Mouse (Mus musculus) ES-Bruce4 (cell line): ENCODE results near the gene Gapdhs.

Experiments
- CTCF ChIP-seq: IDR thresholded peaks from one replicate; pipeline ENCODE4 v1.8.1; 2011; ENCODE audit warnings: low read depth, low read length
- POLR2A ChIP-seq: IDR thresholded peaks from one replicate; pipeline ENCODE4 v1.8.1; 2011; ENCODE audit warnings: low read length; ENCODE audit not compliant: insufficient read depth

GRCm38 (mm10) chr7:30706214-30706882, 37.1 kb downstream of the Gapdhs start:
- TF ChIP-seq POLR2A (no peak), CTCF (no peak)
